Mouse (Mus musculus) heart, embryonic 13.5 days (tissue): ENCODE measurements around the gene Ccdc155. TPM values are rescaled to one million over a fixed set of nuclear protein-coding genes. Genes with fewer than 3 reads are reported as not detected.

ENCODE experiments used
- microRNA-seq: library from miRNA; unstranded; fragments of <30 nt; microRNA quantifications from one replicate; pipeline ENCODE4, GENCODE M21; 2016
- polyA plus RNA-seq: library from polyadenylated mRNA; unstranded; fragments of >200 nt; fragmentation: Nextera tagmentation; extraction: Ambion mirVana; gene quantifications from 2 replicates; pipeline ENCODE4 v1.2.1, GENCODE M21; 2015

Gene Ccdc155
- polyA plus RNA-seq, 1 experiment from 2014 or later = 0.51 TPM

Small RNA genes lying within 50 kb of the gene (microRNA-seq; reads per million reads assigned to microRNA genes)
- 0.61 reads per million for gene Mir7055

Other genes starting within 250 kb of the Ccdc155 start
- gene Cpt1c, start 230.0 kb downstream of the Ccdc155 start, polyA plus RNA-seq = 9.8 and 10.3 TPM in 2 replicates
- 438 and 486 TPM in 2 replicates for gene Prmt1, start 218.3 kb downstream of the Ccdc155 start, polyA plus RNA-seq
- 63.6 and 68.1 TPM in 2 replicates for gene Irf3, start 207.2 kb downstream of the Ccdc155 start, polyA plus RNA-seq
- gene Bcl2l12, start 206.2 kb downstream of the Ccdc155 start, polyA plus RNA-seq = 36.0 and 36.3 TPM in 2 replicates
- gene Scaf1, start 188.5 kb downstream of the Ccdc155 start, polyA plus RNA-seq = 27.0 and 27.1 TPM in 2 replicates
- 71.6 and 82.6 TPM in 2 replicates for gene Rras, start 186.9 kb downstream of the Ccdc155 start, polyA plus RNA-seq
- gene Prr12, start 152.0 kb downstream of the Ccdc155 start, polyA plus RNA-seq = 6.8 and 7.1 TPM in 2 replicates
- 46.6 and 49.6 TPM in 2 replicates for gene Nosip, start 142.5 kb downstream of the Ccdc155 start, polyA plus RNA-seq
- 12.5 and 13.6 TPM in 2 replicates for gene Prrg2, start 142.2 kb downstream of the Ccdc155 start, polyA plus RNA-seq
- gene Rcn3, start 112.7 kb downstream of the Ccdc155 start, polyA plus RNA-seq = 271 and 277 TPM in 2 replicates
- 38.0 and 38.1 TPM in 2 replicates for gene Fcgrt, start 101.0 kb downstream of the Ccdc155 start, polyA plus RNA-seq
- 982 and 1,095 TPM in 2 replicates for gene Rps11, start 80.5 kb downstream of the Ccdc155 start, polyA plus RNA-seq
- gene Rpl13a, start 76.1 kb downstream of the Ccdc155 start, polyA plus RNA-seq = 688 and 785 TPM in 2 replicates
- 0.17 TPM in 1 of 2 replicates, not detected in the other for gene Gm45713, start 68.7 kb downstream of the Ccdc155 start, polyA plus RNA-seq
- gene Flt3l, start 68.5 kb downstream of the Ccdc155 start, polyA plus RNA-seq = 0.88 and 1.0 TPM in 2 replicates
- gene Pih1d1, start 50.6 kb downstream of the Ccdc155 start, polyA plus RNA-seq = 82.2 and 89.3 TPM in 2 replicates
- 31.8 and 33.4 TPM in 2 replicates for gene Aldh16a1, start 50.3 kb downstream of the Ccdc155 start, polyA plus RNA-seq
- 2.9 and 3.6 TPM in 2 replicates for gene Slc17a7, start 40.9 kb downstream of the Ccdc155 start, polyA plus RNA-seq
- gene Gfy, start 25.3 kb downstream of the Ccdc155 start, polyA plus RNA-seq = not detected in 2 replicates
- not detected in 2 replicates for gene Pth2, start 23.9 kb downstream of the Ccdc155 start, polyA plus RNA-seq
- gene Dkkl1, start 7.3 kb upstream of the Ccdc155 start, polyA plus RNA-seq = 1.5 and 1.7 TPM in 2 replicates
- gene Tead2, start 10.9 kb upstream of the Ccdc155 start, polyA plus RNA-seq = 127 and 139 TPM in 2 replicates
- gene Cd37, start 34.2 kb upstream of the Ccdc155 start, polyA plus RNA-seq = 1.7 and 2.4 TPM in 2 replicates
- 0.27 and 0.41 TPM in 2 replicates for gene Slc6a16, start 36.2 kb upstream of the Ccdc155 start, polyA plus RNA-seq
- not detected in 2 replicates for gene Slc6a21, start 72.6 kb upstream of the Ccdc155 start, polyA plus RNA-seq
- gene Trpm4, start 128.9 kb upstream of the Ccdc155 start, polyA plus RNA-seq = 12.7 and 13.5 TPM in 2 replicates
- gene Hrc, start 130.4 kb upstream of the Ccdc155 start, polyA plus RNA-seq = 24.2 and 27.7 TPM in 2 replicates
- 2.3 and 2.9 TPM in 2 replicates for gene Ppfia3, start 162.1 kb upstream of the Ccdc155 start, polyA plus RNA-seq
- 1.0 and 1.2 TPM in 2 replicates for gene Lin7b, start 165.7 kb upstream of the Ccdc155 start, polyA plus RNA-seq
- gene Snrnp70, start 190.8 kb upstream of the Ccdc155 start, polyA plus RNA-seq = 136 and 140 TPM in 2 replicates
- 0.32 and 0.50 TPM in 2 replicates for gene Kcna7, start 200.8 kb upstream of the Ccdc155 start, polyA plus RNA-seq
- 1.6 and 1.8 TPM in 2 replicates for gene Ntf5, start 208.8 kb upstream of the Ccdc155 start, polyA plus RNA-seq
- not detected in 2 replicates for gene Lhb, start 215.9 kb upstream of the Ccdc155 start, polyA plus RNA-seq
- gene Gys1, start 230.0 kb upstream of the Ccdc155 start, polyA plus RNA-seq = 91.8 and 95.3 TPM in 2 replicates
- 80.6 and 85.6 TPM in 2 replicates for gene Ruvbl2, start 233.2 kb upstream of the Ccdc155 start, polyA plus RNA-seq